Mouse (Mus musculus) stomach, postnatal 0 days (tissue): Measurements from ENCODE around the gene Tmem30b.

Experiments
- CTCF ChIP-seq: IDR thresholded peaks from 2 replicates; pipeline ENCODE4 v1.5.1; 2016; ENCODE audit warnings: antibody characterized with exemption, low read depth, mild to moderate bottlenecking, moderate library complexity
- EP300 ChIP-seq: optimal IDR thresholded peaks from 2 replicates; pipeline ENCODE3; 2016; ENCODE audit warnings: antibody characterized with exemption

DNA sequence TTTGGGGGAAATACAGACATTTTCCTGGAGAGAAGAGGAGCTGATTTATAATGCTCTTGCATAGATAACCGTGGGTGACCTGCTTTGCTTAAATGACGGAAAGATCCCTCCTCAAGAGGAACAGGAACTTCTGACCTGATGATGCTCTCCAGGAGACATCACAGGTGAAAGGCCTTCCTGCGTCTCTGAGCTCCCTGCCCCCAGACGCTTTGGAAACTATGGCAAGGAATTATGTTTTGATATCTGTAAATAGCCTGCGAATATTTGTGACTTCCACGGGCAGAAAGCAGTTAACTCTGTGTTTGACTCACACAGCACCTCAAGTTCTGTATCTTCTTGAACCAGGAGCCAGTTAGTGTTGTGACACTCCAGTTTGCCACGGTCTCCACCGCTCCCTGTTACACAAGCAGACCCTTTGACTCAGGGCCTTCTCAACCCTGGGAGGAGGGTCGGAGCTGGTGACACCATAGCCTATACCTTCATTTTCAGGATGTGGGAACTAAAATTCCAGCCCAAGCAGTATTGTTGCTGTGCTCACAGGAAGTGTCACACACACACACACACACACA lies 48.1 kb upstream of the Tmem30b start:
- TF ChIP-seq CTCF (no peak), EP300 (no peak)
